Mouse (Mus musculus) liver, embryonic 14.5 days (tissue): ENCODE data around the gene Dusp3.

ENCODE experiments used
- CTCF ChIP-seq: IDR thresholded peaks from 2 replicates; pipeline ENCODE4 v1.5.1; 2016; ENCODE audit warnings: antibody characterized with exemption, low read depth, control low read depth
- EP300 ChIP-seq: IDR thresholded peaks from 2 replicates; pipeline ENCODE4 v1.6.1; 2016; ENCODE audit warnings: antibody characterized with exemption, low read depth

DNA sequence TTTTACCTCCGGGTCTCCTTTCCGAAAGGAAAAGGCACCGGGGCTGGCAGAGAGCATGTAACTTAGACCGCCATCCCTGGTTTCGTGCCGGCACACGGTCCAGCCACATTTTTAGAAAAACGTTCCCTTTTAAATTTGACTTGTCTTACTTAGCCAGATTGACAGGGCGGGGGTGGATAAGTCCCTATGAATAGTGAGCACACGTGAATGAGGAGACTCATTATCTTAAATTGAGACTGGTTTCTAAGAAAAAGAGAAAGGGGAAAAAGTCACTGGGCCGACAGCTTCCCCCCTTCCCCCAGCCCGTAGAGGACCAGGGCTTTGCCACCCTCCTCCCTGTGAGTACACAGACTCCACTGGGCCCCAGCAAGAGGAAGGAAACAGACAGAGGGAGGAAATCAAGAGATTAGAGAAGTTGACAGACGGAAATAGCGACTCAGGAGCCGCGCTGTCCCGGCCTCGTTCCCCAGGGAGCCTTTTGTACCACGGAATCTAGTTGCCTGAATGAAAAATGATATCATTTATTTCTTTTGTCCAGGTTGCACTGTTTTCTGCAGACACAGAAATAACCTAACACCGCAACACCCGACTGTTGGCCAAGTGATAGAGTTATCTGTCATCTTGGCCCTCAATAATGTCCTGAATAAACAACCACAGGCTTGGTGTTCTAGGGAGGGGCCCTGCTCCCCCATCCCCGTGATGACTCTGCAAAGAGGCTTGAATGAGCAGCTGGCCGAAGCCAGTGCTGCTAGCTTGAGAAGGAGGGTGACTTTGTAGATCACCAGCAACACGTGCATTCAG is 34.1 kb downstream of the Dusp3 start:
- TF ChIP-seq CTCF (no peak), EP300 (no peak)
